Mouse (Mus musculus) kidney, embryonic 14.5 days (tissue): ENCODE results near the gene Ptprk. TPM values are rescaled to one million over a fixed set of nuclear protein-coding genes. Genes with fewer than 3 reads are reported as not detected.

Experiments
- ATAC-seq: fragments of 200-750 bp; cut with Nextera tagmentation; 2 replicates; pipeline ENCODE4 v1.8.0; 2017; ENCODE audit warnings: moderate number of reproducible peaks, mild to moderate bottlenecking, moderate TSS enrichment, moderate library complexity; ENCODE audit not compliant: low FRiP score, low TSS enrichment
- H3K27ac ChIP-seq: fragments of 300-500 bp; sonication (generic); 2 replicates; pipeline ENCODE4 v1.5.1; 2014; ENCODE audit warnings: low read depth, mild to moderate bottlenecking, low read length, moderate library complexity, mixed read lengths
- H3K27me3 ChIP-seq: fragments of 300-500 bp; sonication (generic); 2 replicates; pipeline ENCODE4 v1.6.1; 2014; ENCODE audit warnings: mild to moderate bottlenecking, low read length; ENCODE audit not compliant: control insufficient read depth, insufficient read depth
- H3K36me3 ChIP-seq: fragments of 300-500 bp; sonication (generic); 2 replicates; pipeline ENCODE4 v1.6.1; 2014; ENCODE audit warnings: low read length, mixed read lengths; ENCODE audit not compliant: control insufficient read depth, insufficient read depth
- H3K4me1 ChIP-seq: fragments of 300-500 bp; sonication (generic); 2 replicates; pipeline ENCODE4 v1.6.1; 2014; ENCODE audit warnings: low read length, mixed read lengths; ENCODE audit not compliant: control insufficient read depth, insufficient read depth
- H3K4me2 ChIP-seq: fragments of 300-500 bp; sonication (generic); replicated peaks from 2 replicates; pipeline ENCODE4 v1.6.1; 2014; ENCODE audit warnings: low read depth, mild to moderate bottlenecking, low read length
- H3K4me3 ChIP-seq: fragments of 300-500 bp; sonication (generic); 2 replicates; pipeline ENCODE4 v1.5.1; 2014; ENCODE audit warnings: mild to moderate bottlenecking, low read length
- H3K9ac ChIP-seq: fragments of 300-500 bp; sonication (generic); 2 replicates; pipeline ENCODE4 v1.6.1; 2014; ENCODE audit warnings: low read depth, mild to moderate bottlenecking, low read length, moderate library complexity
- H3K9me3 ChIP-seq: fragments of 300-500 bp; sonication (generic); 2 replicates; pipeline ENCODE4 v1.6.1; 2016; ENCODE audit warnings: low read length; ENCODE audit not compliant: control insufficient read depth
- WGBS: fragments of 180-500 bp; shearing (Covaris S2); extraction: QIAGEN DNeasy Blood & Tissue Kit; methylation state at CpG from one replicate; pipeline ENCODE4 v1.1.7; 2014; 5-methylcytosine and 5-hydroxymethylcytosine counted together
- polyA plus RNA-seq: library from polyadenylated mRNA; unstranded; fragments of >200 nt; fragmentation: Nextera tagmentation; extraction: Ambion mirVana; gene quantifications from 2 replicates; pipeline ENCODE4 v1.2.1, GENCODE M21; 2014

Gene Ptprk
- polyA plus RNA-seq, 1 experiment from 2014 or later, result 42.7 TPM

DNA sequence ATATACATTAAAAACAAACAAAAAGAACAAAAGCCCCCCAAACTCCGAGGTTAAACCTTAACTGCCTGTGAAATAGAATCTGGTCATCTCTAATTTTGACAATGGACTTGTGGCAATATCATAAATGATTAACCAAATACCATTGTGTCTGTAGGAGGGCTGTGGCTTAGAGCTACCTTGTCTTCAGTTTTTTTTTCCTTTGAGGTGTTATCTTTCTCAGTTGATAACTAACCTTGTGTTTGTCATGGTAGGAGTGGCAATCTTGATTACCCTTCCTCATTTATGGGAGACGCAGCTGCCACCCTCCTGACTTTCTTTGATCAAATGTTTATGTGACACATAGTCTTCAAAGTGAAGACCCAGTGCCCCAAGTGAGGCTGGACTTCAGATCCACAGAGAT, 24.3 kb downstream of the Ptprk start:
- no peak overlapping the region for H3K9ac ChIP-seq
- H3K9me3 ChIP-seq, result no peaks in the 10 kb centered on the region
- H3K36me3 ChIP-seq, result no peaks in the 10 kb centered on the region
- H3K27ac ChIP-seq, result no peak overlapping the region
- H3K4me2 ChIP-seq, result no peak overlapping the region
- H3K4me3 ChIP-seq, result no peak overlapping the region
- no peaks in the 10 kb centered on the region for H3K27me3 ChIP-seq
- no peaks in the 10 kb centered on the region for H3K4me1 ChIP-seq
- 43% methylated on average over 2 of the region's 2 CpGs for WGBS
- ATAC-seq, result no peak

DNA sequence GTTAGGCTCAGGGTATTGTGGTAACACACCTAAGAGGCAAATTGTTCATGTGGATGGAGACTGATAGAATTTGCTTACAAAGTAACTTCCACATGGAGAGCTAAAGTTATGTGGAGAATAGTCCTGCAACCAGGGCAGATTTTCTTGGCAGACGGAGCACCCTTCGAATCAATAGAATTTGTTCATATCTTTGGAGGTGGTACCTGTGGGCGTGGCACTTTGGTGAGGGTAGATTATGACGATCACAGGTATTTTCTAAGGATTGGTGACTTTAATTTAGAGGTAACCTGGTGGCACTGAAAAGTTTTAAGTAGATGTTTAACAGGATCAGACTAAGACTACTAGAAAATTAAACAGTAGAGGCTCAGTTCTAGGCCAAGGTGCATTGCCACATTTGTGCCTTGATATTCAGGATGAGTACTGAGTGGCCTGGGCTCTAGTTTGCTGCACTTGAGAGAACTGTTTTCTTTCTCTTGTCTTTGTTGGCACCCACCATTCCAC, 28.8 kb downstream of the Ptprk start:
- Histone ChIP-seq H3K27me3 (no peaks in the 10 kb centered on the region), H3K4me3 (no peak overlapping the region), H3K4me2 (no peak overlapping the region), H3K27ac (no peak overlapping the region), H3K36me3 (no peaks in the 10 kb centered on the region), H3K9me3 (no peaks in the 10 kb centered on the region), H3K9ac (no peak overlapping the region), H3K4me1 (no peaks in the 10 kb centered on the region)
- ATAC-seq, result no peak
- WGBS, result 95% methylated on average over 4 of the region's 4 CpGs

DNA sequence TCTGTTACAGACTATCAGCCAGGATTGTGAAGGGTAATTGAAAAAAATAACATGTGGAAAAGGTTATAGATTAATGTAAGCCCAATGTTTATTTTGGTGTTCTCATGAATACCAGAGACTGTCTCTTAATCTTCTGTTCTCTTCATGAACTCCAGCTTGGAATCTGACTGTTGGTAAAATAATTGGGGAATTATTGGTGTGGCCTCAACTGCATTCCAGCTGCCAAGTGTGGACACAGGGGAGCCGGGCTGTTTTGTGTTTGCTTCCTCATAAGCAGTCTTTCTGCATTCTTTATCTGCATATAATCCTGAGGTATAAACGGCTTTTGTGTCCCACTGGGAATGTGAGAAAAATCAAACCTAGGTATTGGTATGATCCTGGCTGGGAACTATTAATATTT, 29.3 kb downstream of the Ptprk start:
- no peak overlapping the region for H3K9ac ChIP-seq
- WGBS, result 79% methylated on average over 2 of the region's 2 CpGs
- no peaks in the 10 kb centered on the region for H3K27me3 ChIP-seq
- H3K4me2 ChIP-seq, result no peak overlapping the region
- H3K27ac ChIP-seq, result no peak overlapping the region
- H3K36me3 ChIP-seq, result no peaks in the 10 kb centered on the region
- ATAC-seq, result no peak
- H3K4me3 ChIP-seq, result no peak overlapping the region
- no peaks in the 10 kb centered on the region for H3K9me3 ChIP-seq
- no peaks in the 10 kb centered on the region for H3K4me1 ChIP-seq

DNA sequence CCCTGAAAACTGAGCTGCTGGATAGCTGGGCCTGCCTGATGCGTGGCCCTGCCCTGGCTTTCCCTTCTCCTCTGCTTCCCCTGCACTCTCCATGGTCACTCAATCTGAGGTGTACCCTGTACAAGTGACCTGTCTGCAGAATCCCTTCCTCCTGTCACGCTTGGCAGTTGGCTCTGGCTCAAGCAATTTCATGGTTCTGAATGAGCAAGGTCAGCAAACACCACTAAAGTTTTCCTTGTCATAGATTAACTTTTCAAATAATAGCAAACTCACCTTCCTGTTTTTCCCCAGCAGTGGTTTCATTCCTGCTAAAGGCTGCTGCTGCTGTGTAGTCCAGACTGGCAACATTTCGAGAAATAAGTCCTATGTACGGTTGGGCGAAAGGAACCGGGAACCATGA, 30.6 kb downstream of the Ptprk start:
- Histone ChIP-seq H3K4me1 (no peaks in the 10 kb centered on the region), H3K4me2 (no peak overlapping the region), H3K27ac (no peak overlapping the region), H3K9ac (no peak overlapping the region), H3K36me3 (no peaks in the 10 kb centered on the region), H3K9me3 (no peaks in the 10 kb centered on the region), H3K27me3 (no peaks in the 10 kb centered on the region), H3K4me3 (no peak overlapping the region)
- WGBS, result 67% methylated on average over 6 of the region's 6 CpGs
- ATAC-seq, result peak; percentile 87

DNA sequence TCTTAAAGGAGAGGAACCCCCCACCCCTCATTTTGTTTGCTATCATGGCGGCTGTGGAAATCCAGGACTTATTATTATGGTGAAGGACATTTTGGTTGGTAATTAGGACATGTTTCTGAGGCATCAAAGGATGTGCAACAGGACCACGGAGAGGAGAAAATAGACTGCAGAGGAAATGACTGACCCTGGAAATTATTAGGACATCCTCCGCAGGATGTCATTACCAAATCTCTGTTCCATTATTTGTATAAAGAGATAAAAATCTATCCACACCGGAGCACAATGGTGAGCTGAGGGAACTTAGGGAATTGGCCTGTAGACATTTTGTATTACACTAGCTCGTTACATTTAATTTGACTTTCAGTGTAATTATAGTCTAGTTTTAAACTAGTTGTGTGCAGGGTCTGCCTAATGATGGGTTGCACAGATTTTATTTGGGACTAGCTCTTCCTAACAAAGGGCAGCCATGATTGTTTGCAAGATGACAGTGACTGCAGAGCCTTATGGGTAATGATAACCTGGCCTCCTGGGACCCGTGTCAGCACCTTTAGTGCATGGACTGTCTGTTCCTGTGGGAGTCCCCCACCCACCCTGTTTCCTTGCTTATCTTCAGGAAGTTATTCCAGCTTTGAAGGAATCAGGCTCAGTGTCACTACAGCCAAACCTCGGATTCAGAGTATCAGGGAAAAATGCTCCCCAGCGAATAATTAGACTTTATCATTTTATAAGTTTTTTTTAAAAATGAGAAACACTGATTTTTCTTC, 38.4 kb downstream of the Ptprk start:
- no peaks in the 10 kb centered on the region for H3K27me3 ChIP-seq
- H3K36me3 ChIP-seq, result no peaks in the 10 kb centered on the region
- H3K4me1 ChIP-seq, result 0 out of 2 replicates have a peak, but pooled peaks cover 7% of the 10 kb centered on the region
- H3K9me3 ChIP-seq, result no peaks in the 10 kb centered on the region
- no peak for ATAC-seq
- no peak overlapping the region for H3K4me3 ChIP-seq
- no peak overlapping the region for H3K27ac ChIP-seq
- WGBS, result 74% methylated on average over 8 of the region's 8 CpGs
- no peak overlapping the region for H3K9ac ChIP-seq
- H3K4me2 ChIP-seq, result no peak overlapping the region

DNA sequence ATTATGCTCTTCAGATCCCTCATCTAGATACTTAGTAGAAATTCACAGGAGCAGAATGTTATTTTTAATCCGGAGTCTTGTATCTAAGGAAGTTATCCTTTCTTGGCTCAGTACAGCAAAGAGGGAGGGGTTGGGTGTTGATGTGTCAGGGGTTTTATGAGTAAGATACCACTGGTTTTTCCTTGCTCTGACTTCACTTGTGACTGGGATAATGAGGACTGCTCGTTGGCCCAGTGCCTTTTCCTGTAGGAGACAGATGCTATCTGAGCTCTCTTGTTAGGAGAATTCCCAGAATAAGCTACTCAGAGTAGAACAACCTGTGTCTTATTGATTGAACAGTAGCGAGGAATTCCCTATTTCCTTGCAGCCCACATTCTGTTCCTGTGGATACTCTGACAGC, 39.3 kb downstream of the Ptprk start:
- Histone ChIP-seq H3K4me1 (0 out of 2 replicates have a peak, but pooled peaks cover 7% of the 10 kb centered on the region), H3K27me3 (no peaks in the 10 kb centered on the region), H3K9ac (no peak overlapping the region), H3K9me3 (no peaks in the 10 kb centered on the region), H3K4me2 (no peak overlapping the region), H3K27ac (no peak overlapping the region), H3K4me3 (no peak overlapping the region), H3K36me3 (no peaks in the 10 kb centered on the region)
- WGBS, result 61% methylated on average over 3 of the region's 3 CpGs
- ATAC-seq, result no peak

DNA sequence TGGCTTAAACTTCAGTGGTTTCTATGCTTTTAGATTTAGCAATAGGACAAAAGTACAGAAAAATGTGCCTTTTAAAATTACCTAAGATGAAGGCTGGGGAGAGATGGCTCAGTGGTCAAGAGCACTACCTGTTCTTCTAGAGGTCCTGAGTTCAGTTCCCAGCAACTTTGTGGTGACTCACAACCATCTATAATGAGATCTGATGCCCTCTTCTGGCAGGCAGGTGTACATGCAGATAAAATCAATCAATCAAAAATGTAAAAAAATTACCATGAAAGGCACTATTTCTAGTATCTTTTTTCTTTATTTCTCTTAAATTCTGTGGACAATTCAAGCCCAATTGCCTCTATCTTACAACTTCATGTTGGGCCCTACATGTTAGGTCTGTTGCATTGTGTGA, 42.4 kb downstream of the Ptprk start:
- ATAC-seq, result no peak
- Histone ChIP-seq H3K9me3 (no peaks in the 10 kb centered on the region), H3K4me3 (no peak overlapping the region), H3K9ac (no peak overlapping the region), H3K4me1 (0 out of 2 replicates have a peak, but pooled peaks cover 4% of the 10 kb centered on the region), H3K36me3 (no peaks in the 10 kb centered on the region), H3K27me3 (no peaks in the 10 kb centered on the region), H3K4me2 (no peak overlapping the region), H3K27ac (no peak overlapping the region)

DNA sequence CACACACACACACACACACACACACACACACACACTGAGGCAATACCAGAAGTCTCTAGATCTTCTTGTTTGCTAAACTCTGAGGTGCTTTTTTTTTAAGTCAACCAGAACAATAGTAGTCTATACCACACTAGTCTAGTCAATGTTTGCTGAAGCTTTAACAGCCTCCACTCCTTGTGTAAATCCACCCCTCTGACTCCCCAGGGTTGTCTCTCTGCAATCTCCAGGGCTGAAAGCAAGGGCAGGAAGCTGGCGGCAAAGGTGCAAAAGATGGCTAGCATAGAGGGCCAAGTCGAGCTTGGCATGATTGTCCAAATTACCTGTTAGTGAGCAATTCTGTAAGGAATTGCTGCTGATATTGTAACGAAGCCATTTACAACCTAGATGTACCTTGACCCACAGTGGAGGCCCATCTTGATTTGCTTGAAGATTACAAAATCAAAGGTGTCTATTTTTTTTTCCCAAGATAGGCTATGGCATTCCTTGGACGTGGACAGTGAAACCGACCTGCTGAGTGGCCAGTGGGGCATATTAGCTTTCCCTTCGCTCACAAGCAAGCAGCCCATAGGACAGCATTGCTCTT, 44.3 kb downstream of the Ptprk start:
- H3K27me3 ChIP-seq, result no peaks in the 10 kb centered on the region
- H3K36me3 ChIP-seq, result no peaks in the 10 kb centered on the region
- WGBS, result 88% methylated on average over 6 of the region's 6 CpGs
- H3K9me3 ChIP-seq, result no peaks in the 10 kb centered on the region
- no peak overlapping the region for H3K4me3 ChIP-seq
- H3K4me2 ChIP-seq, result no peak overlapping the region
- ATAC-seq, result no peak
- no peak overlapping the region for H3K27ac ChIP-seq
- 0 out of 2 replicates have a peak, but pooled peaks cover 4% of the 10 kb centered on the region for H3K4me1 ChIP-seq
- H3K9ac ChIP-seq, result no peak overlapping the region

DNA sequence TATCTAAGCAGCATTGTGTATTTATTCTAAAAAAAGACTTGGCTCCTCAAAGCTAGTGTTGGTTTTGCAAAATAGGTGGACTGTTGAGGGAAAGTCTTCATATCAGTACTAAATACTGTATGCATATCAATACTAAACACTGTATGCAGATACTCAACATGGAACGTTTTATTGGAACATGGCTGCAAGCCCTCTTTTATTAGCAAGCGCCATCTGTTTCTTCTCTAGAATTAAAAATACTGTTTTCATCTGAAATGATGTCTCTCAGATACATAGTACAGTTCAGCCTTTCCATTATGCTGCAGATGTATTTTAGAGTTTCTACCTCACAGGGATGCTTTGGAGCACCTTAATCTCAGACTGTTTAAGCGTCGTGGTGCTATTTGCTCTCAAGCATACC, 49.3 kb downstream of the Ptprk start:
- Histone ChIP-seq H3K27me3 (no peaks in the 10 kb centered on the region), H3K9me3 (no peaks in the 10 kb centered on the region), H3K4me2 (no peak overlapping the region), H3K4me1 (no peaks in the 10 kb centered on the region), H3K27ac (no peak overlapping the region), H3K4me3 (no peak overlapping the region), H3K9ac (no peak overlapping the region), H3K36me3 (no peaks in the 10 kb centered on the region)
- ATAC-seq, result no peak
- WGBS, result 97% methylated on average over 4 of the region's 4 CpGs
